Mouse (Mus musculus) ES-Bruce4 (cell line): ENCODE results near the gene Uhrf1bp1.
"Not testable (repeated sequence)": the region's sequence is repeated elsewhere in the genome, so short reads cannot be mapped to it uniquely, and the experiment has no call there.

Experiments
- CTCF ChIP-seq: IDR thresholded peaks from one replicate; pipeline ENCODE4 v1.8.1; 2011; ENCODE audit warnings: low read depth, low read length
- EP300 ChIP-seq: IDR thresholded peaks from 2 replicates; pipeline ENCODE4 v1.6.1; 2011; ENCODE audit warnings: low read depth, low read length; ENCODE audit not compliant: insufficient read depth
- POLR2A ChIP-seq: IDR thresholded peaks from one replicate; pipeline ENCODE4 v1.8.1; 2011; ENCODE audit warnings: low read length; ENCODE audit not compliant: insufficient read depth

- not testable (repeated sequence) for TF ChIP-seq POLR2A, CTCF, EP300
These were observed 18.4 kb upstream of the Uhrf1bp1 start, which contains the start of gene Snrpc for GRCm38 (mm10) chr17:27837850-27838249.
